Mouse (Mus musculus) spleen, adult 12 weeks (tissue): ENCODE results near the gene Slc44a3.

Source experiments
- DNase-seq: peaks from one replicate; pipeline ENCODE4 v3.0.0; 2022; ENCODE audit warnings: low spot score

The Slc44a3 gene

DNA sequence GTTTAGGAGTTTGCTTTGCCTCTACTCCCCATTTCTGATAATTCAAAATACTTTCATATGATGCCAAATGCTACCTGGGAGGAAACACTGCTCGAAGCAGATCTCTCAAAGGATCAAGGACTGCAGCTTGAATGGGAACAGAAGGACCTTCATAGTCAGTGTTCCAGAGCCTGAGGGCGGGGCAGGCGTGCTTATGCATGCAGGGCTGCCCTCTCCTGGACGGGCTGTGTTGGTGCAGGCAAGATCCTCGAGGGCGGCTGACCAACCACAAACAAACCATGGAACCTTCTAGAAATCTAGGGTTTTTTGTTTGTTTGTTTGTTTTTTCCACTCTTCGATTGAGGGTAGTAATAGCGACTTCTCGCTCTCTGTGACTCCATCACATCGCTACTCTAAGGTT, 32.0 kb downstream of the Slc44a3 start:
- peak; percentile 48 for DNase-seq

GRCm38 (mm10) chr3:121493997-121494421, 38.2 kb downstream of the Slc44a3 start:
- no peak for DNase-seq

- no peak for DNase-seq
Measured at GRCm38 (mm10) chr3:121492026-121492425, 40.2 kb downstream of the Slc44a3 start.

DNA sequence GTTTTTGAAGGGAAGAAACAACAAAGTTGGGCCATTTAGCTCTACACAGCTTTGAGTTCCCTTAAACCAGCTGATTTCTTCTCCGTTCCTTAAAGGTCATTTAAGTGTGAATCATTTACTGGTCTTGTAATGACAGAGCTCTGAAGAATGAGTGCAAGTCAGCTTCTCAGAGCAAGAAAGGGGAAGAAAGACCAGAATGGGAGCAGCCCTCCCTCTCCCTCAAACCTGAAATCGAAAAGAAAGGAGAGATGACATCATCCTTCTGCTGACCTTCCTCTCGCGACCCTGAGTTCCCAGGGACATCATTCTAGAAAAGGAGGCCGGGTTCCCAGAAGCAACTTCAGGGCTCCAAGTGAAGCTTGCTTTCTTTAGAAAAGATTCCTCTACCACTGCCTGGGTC, 41.3 kb downstream of the Slc44a3 start:
- no peak for DNase-seq

GRCm38 (mm10) chr3:121489462-121490118, 42.6 kb downstream of the Slc44a3 start:
- DNase-seq = no peak

DNA sequence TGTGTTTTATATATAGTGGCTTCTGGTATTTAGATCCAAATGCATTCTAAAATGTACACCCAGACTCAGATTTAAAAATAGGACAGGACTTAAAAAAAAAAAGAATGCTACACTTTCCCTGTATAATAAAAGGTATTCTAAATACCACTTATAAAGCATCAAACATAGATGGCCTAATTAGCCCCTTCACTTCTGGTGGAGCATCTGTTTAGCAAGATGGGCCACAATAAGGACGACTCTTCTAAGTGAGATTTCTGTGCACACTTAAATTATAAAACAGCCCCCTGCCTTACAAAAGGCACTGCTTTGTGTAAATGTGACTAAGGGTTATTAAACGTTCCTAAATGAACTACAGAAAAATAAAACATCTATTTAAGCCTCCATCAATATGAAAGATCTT, 47.0 kb downstream of the Slc44a3 start:
- DNase-seq = no peak

- no peak for DNase-seq
Measured at GRCm38 (mm10) chr3:121483266-121484161, 48.7 kb downstream of the Slc44a3 start.

DNA sequence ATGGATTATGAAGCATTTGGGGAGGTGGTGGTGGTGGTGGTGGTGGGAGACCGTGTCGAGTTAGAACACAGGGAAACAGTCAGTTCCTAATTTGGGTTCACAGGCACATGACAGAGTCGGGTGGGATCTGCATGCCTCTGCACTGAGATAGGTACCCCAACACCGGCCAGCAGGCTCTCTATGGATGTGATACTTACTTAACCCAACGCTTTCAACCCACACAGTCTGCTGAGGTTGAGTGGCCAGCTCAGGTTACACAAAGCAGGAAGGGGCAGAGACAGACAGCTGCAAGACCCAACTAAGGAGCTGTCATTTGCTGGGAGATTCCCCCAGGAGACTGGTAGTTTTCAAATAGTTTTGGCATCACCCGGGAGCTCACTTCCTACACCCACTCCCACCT, 50.6 kb downstream of the Slc44a3 start:
- no peak for DNase-seq

- no peak for DNase-seq
Measured at GRCm38 (mm10) chr3:121480961-121481436, 51.2 kb downstream of the Slc44a3 start.

- no peak for DNase-seq
Measured at GRCm38 (mm10) chr3:121480030-121480960, 51.9 kb downstream of the Slc44a3 start.

DNA sequence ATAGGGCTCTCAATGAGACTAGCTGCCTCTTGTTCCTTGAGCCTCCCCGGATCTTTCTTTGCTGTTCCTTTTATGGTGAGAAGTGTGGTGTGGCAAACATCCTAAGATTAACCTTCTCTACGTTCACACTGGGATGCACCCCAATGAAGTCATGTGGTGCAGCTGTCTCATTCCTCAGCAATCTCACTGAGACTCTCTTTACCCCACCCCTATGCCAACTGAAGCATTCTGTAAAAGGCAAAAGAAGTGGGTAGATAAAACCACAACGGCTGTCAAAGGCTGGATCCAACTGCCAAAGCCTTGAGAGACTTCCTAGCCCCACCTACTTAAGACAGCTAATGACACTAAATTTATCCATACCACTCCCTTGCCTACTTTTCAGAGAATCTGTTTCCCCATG, 57.5 kb downstream of the Slc44a3 start:
- no peak for DNase-seq

- no peak for DNase-seq
Measured at GRCm38 (mm10) chr3:121471703-121472102, 60.5 kb downstream of the Slc44a3 start.

- no peak for DNase-seq
Measured at GRCm38 (mm10) chr3:121469185-121469975, 62.8 kb downstream of the Slc44a3 start.

- no peak for DNase-seq
Measured at GRCm38 (mm10) chr3:121468136-121468535, 64.1 kb downstream of the Slc44a3 start.

- DNase-seq = peak; percentile 9
Measured at GRCm38 (mm10) chr3:121467094-121467552, 65.1 kb downstream of the Slc44a3 start.

DNA sequence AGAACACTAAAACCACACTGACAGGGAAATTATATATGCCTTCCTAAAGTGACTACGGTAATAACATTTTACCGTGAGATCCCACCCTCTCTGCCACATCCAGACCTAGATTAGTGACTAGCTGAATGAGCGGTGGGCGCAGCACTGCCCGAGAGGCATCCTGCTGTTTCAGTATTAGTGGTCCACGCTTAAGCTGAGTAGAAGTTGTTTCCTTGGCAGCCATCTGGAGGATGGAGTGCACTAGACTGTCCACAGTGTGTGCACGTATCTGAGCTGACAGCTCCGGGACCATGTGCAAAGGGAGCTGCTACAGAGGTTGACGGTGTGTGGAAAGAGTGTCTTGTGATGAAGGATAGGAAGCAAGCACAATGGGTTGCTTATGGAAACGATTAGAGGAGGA, 66.4 kb downstream of the Slc44a3 start:
- DNase-seq = no peak

GRCm38 (mm10) chr3:121464733-121465305, 67.4 kb downstream of the Slc44a3 start:
- DNase-seq = no peak

- no peak for DNase-seq
Measured at GRCm38 (mm10) chr3:121462782-121463181, 69.4 kb downstream of the Slc44a3 start.

GRCm38 (mm10) chr3:121461477-121461876, 70.7 kb downstream of the Slc44a3 start:
- DNase-seq = no peak

DNA sequence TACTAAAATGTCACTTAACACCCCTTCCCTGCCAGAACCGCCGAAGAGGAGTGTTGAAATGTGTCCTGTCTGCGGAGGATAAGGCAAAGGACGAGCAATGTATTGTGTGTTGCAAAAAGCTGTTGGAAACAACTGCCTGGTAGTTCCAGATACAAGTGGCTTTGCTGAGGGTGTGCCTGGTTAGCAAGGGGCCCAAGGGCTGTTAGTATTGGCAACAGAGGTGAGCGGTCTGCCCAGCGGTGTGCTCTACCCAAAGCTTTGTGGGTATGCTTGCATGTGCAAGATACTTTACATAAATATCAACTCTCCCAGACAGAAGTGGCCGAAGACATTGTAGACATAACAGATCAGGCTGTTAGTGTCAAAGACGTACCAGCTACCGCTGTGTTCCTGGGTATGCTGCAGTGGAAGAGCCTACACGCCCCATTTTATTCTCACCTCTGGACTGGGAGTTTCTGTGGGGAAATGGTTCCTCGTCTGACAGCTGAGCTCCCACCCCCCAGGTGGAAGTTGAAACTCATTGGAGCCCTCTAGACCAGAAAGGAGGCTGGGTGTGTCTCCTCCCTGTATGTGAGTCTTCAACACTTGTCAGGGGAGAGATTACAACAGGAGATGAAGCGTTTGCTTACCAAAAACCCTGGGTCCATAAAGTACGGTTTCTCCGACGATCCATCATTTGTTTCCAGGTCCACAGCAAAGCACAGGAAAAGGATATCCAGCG, 71.6 kb downstream of the Slc44a3 start:
- peak; percentile 4 for DNase-seq
